Mouse (Mus musculus): ENCODE results near the gene Calml4.

Gene Calml4

GRCm38 (mm10) chr9:62870728-62871127, 12.8 kb downstream of the Calml4 start:
- in situ Hi-C loops (cut with MboI; ENCODE audit: low pct_unique_long_range_greater_than_20kb in 1 of 2, low sequenced_read_pairs in 2 of 2, unreplicated experiment in 1 of 2) = no loop called here

- in situ Hi-C loops (cut with MboI; ENCODE audit: low pct_unique_long_range_greater_than_20kb in 1 of 2, low sequenced_read_pairs in 2 of 2, unreplicated experiment in 1 of 2) = no loop called here
These were observed 19.2 kb downstream of the Calml4 start for GRCm38 (mm10) chr9:62876966-62877616.

- in situ Hi-C loops (cut with MboI; ENCODE audit: low pct_unique_long_range_greater_than_20kb in 1 of 2, low sequenced_read_pairs in 2 of 2, unreplicated experiment in 1 of 2) = no loop called here
These were observed 19.9 kb downstream of the Calml4 start for GRCm38 (mm10) chr9:62877825-62878224.

GRCm38 (mm10) chr9:62881871-62882270, 24.0 kb downstream of the Calml4 start:
- in situ Hi-C loops (cut with MboI; ENCODE audit: low pct_unique_long_range_greater_than_20kb in 1 of 2, low sequenced_read_pairs in 2 of 2, unreplicated experiment in 1 of 2) = no loop called here

- in situ Hi-C loops (cut with MboI; ENCODE audit: low pct_unique_long_range_greater_than_20kb in 1 of 2, low sequenced_read_pairs in 2 of 2, unreplicated experiment in 1 of 2) = no loop called here
These were observed 36.6 kb downstream of the Calml4 start for GRCm38 (mm10) chr9:62894486-62894885.

- in situ Hi-C loops (cut with MboI; ENCODE audit: low pct_unique_long_range_greater_than_20kb in 1 of 2, low sequenced_read_pairs in 2 of 2, unreplicated experiment in 1 of 2) = no loop called here
These were observed 43.9 kb downstream of the Calml4 start for GRCm38 (mm10) chr9:62901736-62902135.

GRCm38 (mm10) chr9:62903841-62904240, 46.0 kb downstream of the Calml4 start:
- in situ Hi-C loops (cut with MboI; ENCODE audit: low pct_unique_long_range_greater_than_20kb in 1 of 2, low sequenced_read_pairs in 2 of 2, unreplicated experiment in 1 of 2) = no loop called here

GRCm38 (mm10) chr9:62905039-62905438, 47.2 kb downstream of the Calml4 start:
- in situ Hi-C loops (cut with MboI; ENCODE audit: low pct_unique_long_range_greater_than_20kb in 1 of 2, low sequenced_read_pairs in 2 of 2, unreplicated experiment in 1 of 2) = no loop called here

GRCm38 (mm10) chr9:62913390-62914069, 55.6 kb downstream of the Calml4 start:
- in situ Hi-C loops (cut with MboI; ENCODE audit: low pct_unique_long_range_greater_than_20kb in 1 of 2, low sequenced_read_pairs in 2 of 2, unreplicated experiment in 1 of 2) = no loop called here

- in situ Hi-C loops (cut with MboI; ENCODE audit: low pct_unique_long_range_greater_than_20kb in 1 of 2, low sequenced_read_pairs in 2 of 2, unreplicated experiment in 1 of 2) = no loop called here
These were observed 59.2 kb downstream of the Calml4 start for GRCm38 (mm10) chr9:62917059-62917458.

GRCm38 (mm10) chr9:62920877-62921276, 63.0 kb downstream of the Calml4 start:
- in situ Hi-C loops (cut with MboI; ENCODE audit: low pct_unique_long_range_greater_than_20kb in 1 of 2, low sequenced_read_pairs in 2 of 2, unreplicated experiment in 1 of 2) = no loop called here

- in situ Hi-C loops (cut with MboI; ENCODE audit: low pct_unique_long_range_greater_than_20kb in 1 of 2, low sequenced_read_pairs in 2 of 2, unreplicated experiment in 1 of 2) = no loop called here
These were observed 67.2 kb downstream of the Calml4 start for GRCm38 (mm10) chr9:62924886-62925610.

All from mouse embryonic stem cell (cell line).